Mouse (Mus musculus): Measurements from ENCODE around the gene Dok7.
A peak's percentile ranks its signal among the peaks of the same experiment; 100 is the strongest.

The Dok7 gene

DNA sequence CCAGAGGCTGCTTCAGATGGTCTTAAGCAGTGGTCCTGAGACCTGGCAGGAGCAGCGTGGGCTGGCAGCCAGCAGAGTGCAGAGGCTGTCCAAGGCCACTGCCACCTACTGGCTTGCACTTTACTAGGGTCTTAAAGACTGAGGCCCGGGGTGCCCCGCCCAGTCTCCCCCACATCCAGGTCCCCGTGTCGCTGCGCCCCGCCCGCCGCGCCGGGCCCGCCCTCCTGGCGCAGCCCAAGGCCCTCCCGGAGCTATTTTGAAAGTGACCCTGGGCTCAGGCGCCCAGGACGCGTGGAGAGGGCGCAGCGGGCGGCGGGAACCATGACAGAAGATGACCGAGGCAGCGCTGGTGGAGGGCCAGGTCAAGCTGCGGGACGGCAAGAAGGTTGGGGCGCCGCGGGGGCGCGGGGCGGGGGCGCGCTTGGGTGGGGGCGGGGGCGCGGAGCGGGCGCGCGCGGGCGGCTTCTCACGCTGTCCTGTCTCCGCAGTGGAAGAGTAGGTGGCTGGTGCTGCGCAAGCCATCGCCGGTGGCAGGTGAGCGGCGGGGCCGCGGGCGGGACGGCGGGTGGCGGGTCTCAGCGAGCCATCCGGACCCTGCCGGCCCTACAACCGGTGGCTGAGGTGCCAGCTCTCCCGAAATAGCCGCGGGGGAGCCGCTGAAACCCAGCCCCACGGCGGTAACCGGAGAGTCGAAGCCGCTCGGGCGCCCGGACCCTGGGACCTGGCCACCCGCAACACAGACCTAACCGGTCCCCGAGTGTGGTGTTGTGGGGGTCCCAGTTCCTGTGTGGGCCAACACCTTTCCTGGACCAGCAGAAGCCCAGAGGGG lies at the start of gene Dok7:
Gene Dok7 (plus strand): TSS at position 163 of the 829 bp plus-strand sequence.
- DNase-seq, result peak; percentile 58 to 72

- no peak for DNase-seq
Measured at GRCm38 (mm10) chr5:35009163-35009562, 47.4 kb upstream of the Dok7 start.

- no peak for DNase-seq
Measured at GRCm38 (mm10) chr5:35010656-35011055, 45.9 kb upstream of the Dok7 start.

GRCm38 (mm10) chr5:35011156-35011923 lies 45.2 kb upstream of the Dok7 start:
- DNase-seq, result no peak

DNA sequence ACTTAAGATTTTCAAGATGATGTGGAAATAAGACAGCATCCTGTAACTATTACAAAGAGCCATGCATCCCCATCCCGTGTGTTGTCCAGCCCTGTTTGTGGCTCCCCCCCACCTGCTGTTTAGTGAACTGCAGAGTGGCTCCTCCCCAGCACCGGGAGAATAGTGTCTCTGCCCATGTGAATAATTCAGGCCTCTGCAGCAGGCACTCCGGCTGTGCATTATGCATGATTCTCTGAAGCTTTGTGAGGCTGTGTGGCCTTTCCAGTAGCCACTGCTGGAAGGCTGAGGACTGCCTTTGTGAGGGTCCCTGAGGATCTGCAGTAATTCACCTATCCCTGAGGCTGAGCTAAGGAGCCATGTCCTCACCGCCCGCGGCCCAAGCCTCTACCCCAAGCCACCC lies 42.5 kb upstream of the Dok7 start:
- no peak for DNase-seq

DNA sequence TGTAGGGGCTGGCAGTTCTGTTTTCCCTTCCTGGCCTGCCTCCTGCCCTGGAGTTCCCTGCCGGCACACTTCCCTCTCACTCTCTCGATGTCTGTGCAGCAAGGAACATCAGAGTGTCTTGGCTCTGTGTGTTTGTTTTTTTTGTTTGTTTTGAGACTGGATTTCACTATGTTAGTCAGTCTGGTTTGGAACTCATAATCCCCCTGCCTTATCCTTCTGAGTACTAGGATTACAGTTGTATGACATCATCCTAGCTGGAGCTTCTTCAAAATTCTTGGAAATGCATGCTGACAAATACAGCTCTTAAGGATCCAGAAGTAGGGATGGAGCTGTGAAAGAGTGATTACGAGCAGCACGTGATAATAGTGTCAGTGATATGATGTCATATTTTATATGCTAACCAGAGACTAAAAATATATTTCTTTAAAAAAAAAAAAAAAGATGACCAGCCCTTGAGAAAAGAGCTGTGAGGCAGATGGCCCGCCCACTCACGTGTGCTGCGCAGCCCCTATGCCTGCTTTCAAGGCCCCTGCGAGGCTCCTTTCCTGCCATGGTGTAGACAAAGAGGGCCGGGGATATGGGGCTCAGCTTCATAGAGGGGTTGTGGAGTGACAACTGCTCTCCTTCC lies 36.8 kb upstream of the Dok7 start:
- no peak for DNase-seq

DNA sequence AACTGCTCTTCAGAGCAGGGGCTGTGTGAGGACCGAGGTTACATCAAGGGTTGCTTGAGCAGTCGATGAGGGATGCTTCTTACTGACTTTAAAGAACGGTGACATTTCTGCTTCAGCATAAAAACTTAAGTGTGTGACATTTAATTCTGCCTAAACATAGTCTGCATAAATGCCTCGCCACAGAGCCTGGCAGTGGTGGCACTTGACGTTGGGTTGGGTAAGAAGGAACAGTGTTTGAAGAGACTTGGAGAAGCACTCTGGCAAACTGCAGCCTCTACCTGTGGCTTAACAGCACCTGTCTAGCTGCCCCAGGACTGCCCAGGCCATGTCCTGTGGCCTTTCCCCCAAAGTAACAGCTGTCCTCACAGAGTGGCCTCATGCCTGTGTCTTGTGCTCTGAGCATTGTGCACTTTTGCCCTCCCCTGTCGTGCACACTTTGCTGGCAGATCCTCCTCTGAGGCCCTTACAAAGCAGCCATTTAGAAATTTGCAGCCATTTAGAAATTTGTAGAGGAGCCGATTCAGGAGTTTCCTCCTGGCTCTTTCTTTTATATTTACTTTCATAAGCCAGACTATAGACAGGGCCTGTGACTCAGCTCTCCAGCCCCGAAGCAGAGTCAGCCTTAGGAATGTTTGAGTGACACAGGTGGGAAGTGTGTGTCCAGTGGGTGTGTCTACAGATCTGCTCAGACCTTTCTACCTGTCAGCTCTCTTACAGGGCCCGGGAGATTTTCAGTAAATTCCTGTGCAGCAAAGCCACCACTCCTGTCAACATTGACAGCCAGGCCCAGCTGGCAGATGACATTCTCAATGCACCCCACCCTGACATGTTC lies 35.9 kb upstream of the Dok7 start:
- DNase-seq, result no peak

DNA sequence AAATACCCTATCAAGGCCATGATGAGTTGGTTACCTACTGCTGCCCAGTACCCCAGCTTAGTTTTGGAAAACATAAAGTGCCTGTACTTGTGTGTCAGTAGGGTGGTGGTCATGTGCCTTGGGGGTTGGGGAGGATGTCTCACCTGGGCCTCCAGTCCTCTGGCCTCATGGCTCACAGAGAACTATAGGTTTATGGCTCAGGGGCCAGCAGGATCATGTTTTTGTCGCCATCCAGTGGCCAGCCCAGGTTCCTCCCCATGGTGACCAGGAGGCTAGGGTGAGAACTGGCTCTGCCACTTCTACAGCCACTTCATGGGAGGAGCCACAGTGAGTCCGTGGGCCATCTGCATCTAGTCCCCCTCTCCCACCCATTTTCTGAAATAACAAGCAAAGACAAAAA lies 31.6 kb upstream of the Dok7 start:
- DNase-seq, result peak; percentile 38 to 40

GRCm38 (mm10) chr5:35029303-35029702 lies 27.3 kb upstream of the Dok7 start:
- no peak for DNase-seq

GRCm38 (mm10) chr5:35029755-35030154 lies 26.8 kb upstream of the Dok7 start:
- DNase-seq, result no peak

- peak; percentile 32 to 42 for DNase-seq
Measured at GRCm38 (mm10) chr5:35033068-35033467, 23.5 kb upstream of the Dok7 start.

GRCm38 (mm10) chr5:35033619-35034018 lies 22.9 kb upstream of the Dok7 start:
- no peak for DNase-seq

- DNase-seq, result no peak
Measured at GRCm38 (mm10) chr5:35035141-35035540, 21.4 kb upstream of the Dok7 start.

- DNase-seq, result no peak
Measured at GRCm38 (mm10) chr5:35035795-35036194, 20.8 kb upstream of the Dok7 start.

DNA sequence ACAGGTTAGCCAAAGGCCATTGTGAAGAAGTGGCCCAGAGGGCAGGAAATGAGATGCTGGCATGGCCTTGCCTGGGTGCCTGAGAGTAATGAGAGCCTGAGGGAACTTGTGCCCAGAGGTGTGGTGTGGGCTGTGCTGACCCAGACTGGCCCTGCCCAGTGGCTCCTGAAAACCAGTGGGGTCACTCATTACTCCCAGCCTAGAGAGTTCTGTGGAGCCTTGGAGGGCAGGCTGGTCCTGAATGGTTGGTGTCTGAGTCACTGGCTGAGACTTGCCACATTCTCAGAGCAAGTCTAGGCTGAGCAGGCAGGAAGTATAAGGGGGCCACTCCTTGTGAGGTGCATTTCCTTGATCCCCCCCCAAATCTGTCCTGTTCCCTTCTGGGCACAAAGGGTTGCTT lies 19.1 kb upstream of the Dok7 start:
- no peak for DNase-seq

GRCm38 (mm10) chr5:35041268-35041829 lies 15.2 kb upstream of the Dok7 start, which contains the start of gene Hgfac:
TSS of gene Hgfac (plus strand) at chr5:35041509.
- DNase-seq, result no peak

DNA sequence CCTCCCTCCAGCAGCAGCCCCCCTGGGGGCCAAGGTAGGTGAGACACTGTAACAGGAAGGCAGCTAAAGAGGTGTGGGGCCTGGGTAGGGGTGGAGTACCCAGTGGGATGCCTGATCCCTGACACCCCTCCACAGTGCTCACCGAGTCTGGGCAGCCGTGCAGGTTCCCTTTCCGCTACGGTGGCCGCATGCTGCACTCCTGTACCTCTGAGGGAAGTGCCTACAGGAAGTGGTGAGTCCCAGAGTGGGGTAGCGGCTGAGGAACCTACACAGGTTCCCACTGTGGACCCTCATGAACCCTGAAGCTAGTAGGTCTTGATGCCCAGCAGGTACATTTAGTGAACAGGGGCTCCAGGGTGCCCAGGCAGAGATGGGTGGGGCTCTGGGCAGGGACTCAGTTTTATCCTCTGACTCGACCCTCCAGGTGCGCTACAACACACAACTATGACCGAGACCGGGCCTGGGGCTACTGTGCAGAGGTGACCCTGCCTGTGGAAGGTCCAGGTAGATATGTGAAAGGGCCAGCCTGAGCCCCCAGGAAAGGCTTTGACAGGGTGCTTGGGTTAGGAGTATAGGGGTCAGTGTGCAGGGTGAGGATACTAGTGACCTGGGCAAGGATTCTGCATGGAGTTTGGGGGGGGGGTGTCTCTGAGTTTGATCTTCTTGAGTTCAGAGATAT lies 14.0 kb upstream of the Dok7 start:
- peak; percentile 47 to 66 for DNase-seq

DNA sequence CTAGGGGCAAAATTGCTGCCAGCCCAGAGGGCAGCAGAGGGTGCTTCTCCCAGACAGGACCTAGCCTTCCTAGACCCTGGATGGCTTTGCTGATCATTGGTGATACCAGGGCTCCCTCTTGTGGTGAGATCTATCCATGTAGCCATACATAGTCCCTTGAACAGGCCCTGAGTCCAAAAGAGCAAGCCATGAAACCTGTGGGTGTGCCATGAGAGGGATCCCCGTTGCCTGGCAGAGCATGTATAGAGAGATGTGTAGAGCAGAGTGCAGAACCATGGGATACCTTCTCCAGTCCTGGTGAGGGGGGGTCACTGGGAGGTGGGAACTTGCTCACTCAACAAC lies 13.5 kb upstream of the Dok7 start:
- peak; percentile 61 for DNase-seq

GRCm38 (mm10) chr5:35050541-35050940 lies 6.0 kb upstream of the Dok7 start:
- DNase-seq, result no peak

GRCm38 (mm10) chr5:35054628-35055027 lies 1.9 kb upstream of the Dok7 start:
- no peak for DNase-seq

GRCm38 (mm10) chr5:35055076-35055475 lies 1.5 kb upstream of the Dok7 start:
- DNase-seq, result no peak

GRCm38 (mm10) chr5:35057582-35057981 lies 1.0 kb downstream of the Dok7 start:
- DNase-seq, result no peak

All from thymus, postnatal 36 days (tissue).